Comparison of ENCODE assay signal across 8 mouse cellular contexts in the genomic region with DNA sequence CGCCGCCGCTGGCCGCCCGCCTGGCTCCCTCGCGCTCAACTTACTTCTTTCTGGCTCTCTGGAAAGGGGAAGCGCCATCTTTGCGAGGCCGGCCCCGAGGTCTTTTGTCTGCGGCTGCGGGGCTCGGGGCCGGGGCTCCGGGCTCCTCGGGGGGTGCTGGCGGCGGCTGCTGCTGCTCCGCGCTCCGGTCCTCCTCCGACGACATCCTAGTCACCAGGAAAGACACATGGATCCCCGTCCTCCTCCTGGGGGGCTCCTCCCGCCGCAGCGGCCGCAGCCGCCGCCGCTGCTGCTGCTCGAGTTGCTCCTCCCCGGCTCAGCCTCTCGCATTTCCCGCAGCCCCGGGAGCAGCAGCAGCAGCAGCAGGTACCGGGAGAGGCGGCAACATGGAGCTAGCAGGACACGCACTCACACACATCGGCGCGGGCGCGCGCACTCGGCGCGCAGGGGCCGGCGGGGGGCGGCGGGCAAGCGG. TPM values are rescaled to one million over a fixed set of nuclear protein-coding genes. Genes with fewer than 3 reads are reported as not detected.
DNase-seq lines count a peak whose midpoint lies in the region; ATAC-seq and TF ChIP-seq lines count a peak whose summit lies in the region.

Gene Kmt2c (minus strand): TSS at position 438 of the 475 bp plus-strand sequence.

- H3K4me2 ChIP-seq in hindbrain, embryonic 11.5 days (replicated peaks; ENCODE audit: low read depth, low read length): peak within 1 kb of the TSS; percentile 78

- peak within 1 kb of the TSS; percentile 99 for H3K27ac ChIP-seq in hindbrain, embryonic 11.5 days (ENCODE audit: low read depth, low read length)
- peak within 1 kb of the TSS; percentile 100 for H3K27ac ChIP-seq in small intestine, adult 2 months (ENCODE audit: insufficient read depth, low read depth, low read length)

- ATAC-seq in hindbrain, embryonic 11.5 days (ENCODE audit: low FRiP score): peak; percentile 29
- ATAC-seq in megakaryocyte-erythroid progenitor cell, adult 5-6 weeks (replicated peaks; ENCODE audit: low FRiP score, low TSS enrichment, poor library complexity, severe bottlenecking): 0 out of 2 replicates have a peak, but pooled peaks have one; percentile 7

- H3K4me3 ChIP-seq in hindbrain, embryonic 11.5 days (ENCODE audit: low read depth, low read length): peak within 1 kb of the TSS; percentile 94
- peak within 1 kb of the TSS; percentile 91 for H3K4me3 ChIP-seq in small intestine, adult 2 months (ENCODE audit: low read depth, low read length)

- H3K36me3 ChIP-seq in hindbrain, embryonic 11.5 days (ENCODE audit: control insufficient read depth, insufficient read depth, low read length): no peaks in the 10 kb centered on the region
- H3K36me3 ChIP-seq in small intestine, adult 2 months (ENCODE audit: control insufficient read depth, insufficient read depth, low read length): no peaks in the 10 kb centered on the region

- no peaks in the 10 kb centered on the region for H3K4me1 ChIP-seq in hindbrain, embryonic 11.5 days (replicated peaks; ENCODE audit: control insufficient read depth, insufficient read depth, low read length)
- no peaks in the 10 kb centered on the region for H3K4me1 ChIP-seq in small intestine, adult 2 months (ENCODE audit: control insufficient read depth, insufficient read depth, insufficient read length, low read length)

- H3K9ac ChIP-seq in hindbrain, embryonic 11.5 days (ENCODE audit: low read depth, low read length): peak within 1 kb of the TSS; percentile 94

- no peaks in the 10 kb centered on the region for H3K9me3 ChIP-seq in hindbrain, embryonic 11.5 days (ENCODE audit: control insufficient read depth, low read length)

- peak; percentile 79 for DNase-seq in layer of hippocampus, adult 11-12 months (ENCODE audit: low spot score)
- DNase-seq in layer of hippocampus, adult 9-10 months (ENCODE audit: low spot score): no peak
- DNase-seq in cerebellum, adult 8-10 months: peak; percentile 70
- peak; percentile 44 to 62 for DNase-seq in frontal cortex, postnatal 14 days (ENCODE audit: low spot score in 2 of 2)
- no peak for DNase-seq in hindbrain, embryonic 11.5 days (ENCODE audit: low spot score)
- DNase-seq in left cerebral cortex, adult 9 months (ENCODE audit: low spot score in 2 of 2): peak; percentile 32 to 68

- no peaks in the 10 kb centered on the region for H3K27me3 ChIP-seq in hindbrain, embryonic 11.5 days (ENCODE audit: control insufficient read depth, insufficient read depth, low read length)
- no peaks in the 10 kb centered on the region for H3K27me3 ChIP-seq in small intestine, adult 2 months (ENCODE audit: control insufficient read depth, insufficient read depth, low read length)

- TF ChIP-seq POLR2A in small intestine, adult 2 months (IDR thresholded peaks at IDR 0.05; ENCODE audit: low read depth, low read length): peak; percentile 84

- no peak for TF ChIP-seq CTCF in small intestine, adult 2 months (IDR thresholded peaks at IDR 0.05; ENCODE audit: extremely low read depth, insufficient read length, insufficient replicate concordance, low read depth, low read length)

- 0% methylated on average over 23 of the region's 54 CpGs for WGBS in hindbrain, embryonic 11.5 days
- under 1% methylated on average over 53 of the region's 54 CpGs for WGBS in small intestine, adult 2 months

RNA-seq across cellular contexts. Expression of gene Kmt2c, which starts in this region (rescaled TPM):
- 21.3 and 31.6 TPM in 2 replicates for polyA plus RNA-seq in hindbrain, embryonic 11.5 days (2014; fragmentation: Nextera tagmentation; extraction: Ambion mirVana)
- total RNA-seq in megakaryocyte-erythroid progenitor cell, adult 5-6 weeks (2014; fragmentation: Nextera tagmentation): 64.3 and 70.7 TPM in 2 replicates
- 25.8 and 41.6 TPM in 2 replicates for total RNA-seq in megakaryocyte-erythroid progenitor cell, adult 5-6 weeks (2017)
- 5.1 and 9.3 TPM in 2 replicates for polyA plus RNA-seq in small intestine, adult 2 months (2012; rRNA removed)

Comparison
In these comparisons a context has a peak if more than half of its experiments do, and no peak if none do; other contexts are left out.
1. DNase-seq: peak in layer of hippocampus, adult 11-12 months (single experiment), cerebellum, adult 8-10 months (single experiment), frontal cortex, postnatal 14 days (2 of 2) and left cerebral cortex, adult 9 months (2 of 2); none in layer of hippocampus, adult 9-10 months (single experiment) and hindbrain, embryonic 11.5 days (single experiment).